Mouse (Mus musculus): ENCODE measurements at regions not wholly inside any gene's neighbourhood (a gene's known extent, or its start where the extent isn't known, plus 50 kb on each side); places are given as distances from the start of the nearest gene placed in this dataset.

DNA sequence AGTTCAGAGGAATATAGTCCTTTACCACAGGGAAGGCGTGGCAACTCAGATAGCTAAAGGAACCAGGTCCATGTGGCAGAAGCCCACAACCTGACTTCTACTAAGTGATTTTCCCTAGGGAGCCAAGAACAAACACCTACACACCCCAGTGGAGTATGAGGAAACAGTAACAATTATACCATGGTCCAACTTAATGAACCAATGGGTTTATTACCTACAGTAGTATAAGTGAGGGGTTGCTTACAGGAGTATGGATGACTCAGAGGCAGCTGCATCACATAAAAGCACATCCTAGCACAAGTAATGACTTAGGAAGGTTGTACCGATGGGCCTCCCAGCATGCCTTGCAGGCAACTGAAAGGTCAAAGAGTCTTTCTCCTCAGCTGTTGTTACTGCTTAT lies 98.7 kb upstream of the Cul1 start:
- DNase-seq, result no peak

DNA sequence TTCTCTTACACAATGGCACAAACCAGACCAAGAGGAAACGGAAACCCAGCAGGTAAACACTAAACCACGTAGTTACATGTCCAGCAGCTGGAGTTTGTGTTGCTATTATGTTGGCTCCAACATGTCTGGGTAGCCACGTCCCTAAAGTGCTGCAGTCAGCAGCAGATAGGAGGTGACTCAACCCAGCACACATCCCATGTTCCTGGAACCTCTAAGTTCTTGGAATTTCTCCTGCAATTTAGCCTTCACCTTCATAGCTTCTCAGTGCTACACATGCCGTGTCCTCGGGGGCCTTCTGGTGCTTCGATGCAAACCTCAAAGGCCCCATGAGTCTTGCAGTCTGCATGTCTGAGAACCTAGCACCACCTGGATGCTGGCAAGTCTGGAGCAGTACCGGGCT lies 97.7 kb upstream of the Cul1 start:
- no peak for DNase-seq

DNA sequence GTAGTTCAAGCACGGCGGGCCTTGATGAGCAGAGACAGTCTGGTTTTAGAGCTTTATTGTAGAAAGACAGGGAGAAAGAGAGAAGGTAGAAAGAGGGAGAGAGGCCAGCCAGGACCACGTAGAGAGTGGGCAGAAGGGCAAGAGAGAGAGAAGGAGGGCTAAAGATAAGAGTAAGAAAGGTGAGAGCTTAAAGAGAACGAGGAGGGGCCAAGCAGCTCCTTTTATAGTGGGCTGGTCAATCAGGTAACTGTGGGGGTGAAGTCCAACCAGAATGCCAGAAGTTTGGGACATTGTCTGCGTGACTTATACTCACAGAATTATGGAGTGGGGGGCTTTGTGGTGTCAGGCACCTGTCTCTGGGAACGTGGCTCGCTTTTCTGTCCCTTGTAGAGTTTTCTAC lies 96.7 kb upstream of the Cul1 start:
- no peak for DNase-seq

DNA sequence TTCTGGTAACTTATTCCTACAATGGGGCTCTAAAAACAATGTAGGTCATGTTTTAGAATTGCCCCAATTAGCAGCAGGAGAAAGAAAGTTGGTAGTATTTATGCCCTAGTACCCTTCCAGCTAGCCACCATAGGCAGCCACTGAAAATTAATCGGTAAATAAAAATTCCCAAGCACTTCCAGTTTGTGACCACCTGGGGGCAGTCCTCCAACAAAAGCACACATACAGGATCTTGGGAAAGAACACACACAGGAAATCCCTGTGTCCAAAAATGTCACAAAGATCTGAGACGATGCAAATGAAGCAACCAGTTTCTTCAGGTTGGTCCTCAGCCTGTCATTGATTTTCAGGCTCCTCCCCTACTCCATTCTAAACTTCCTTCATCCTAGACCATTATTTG lies 94.5 kb upstream of the Cul1 start:
- DNase-seq, result peak; percentile 39

DNA sequence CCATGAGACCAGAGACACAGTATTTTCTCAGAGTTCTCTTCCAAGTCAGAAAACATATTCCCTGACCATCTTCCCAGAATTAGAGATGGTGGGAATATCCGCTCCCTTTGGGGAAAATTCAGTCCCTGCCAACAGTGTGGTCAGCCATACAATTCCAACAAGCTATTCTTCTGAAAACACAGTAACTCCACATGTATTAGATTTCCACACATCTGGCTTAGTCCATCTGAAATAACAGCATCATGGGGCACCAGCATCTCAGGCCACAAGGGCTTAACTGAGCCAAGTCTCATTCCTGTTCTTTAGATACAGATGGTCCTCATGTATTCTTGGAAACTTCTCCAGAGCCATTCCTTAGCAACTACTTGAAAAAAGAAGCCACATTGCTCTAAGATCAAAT lies 89.2 kb upstream of the Cul1 start:
- DNase-seq, result no peak

DNA sequence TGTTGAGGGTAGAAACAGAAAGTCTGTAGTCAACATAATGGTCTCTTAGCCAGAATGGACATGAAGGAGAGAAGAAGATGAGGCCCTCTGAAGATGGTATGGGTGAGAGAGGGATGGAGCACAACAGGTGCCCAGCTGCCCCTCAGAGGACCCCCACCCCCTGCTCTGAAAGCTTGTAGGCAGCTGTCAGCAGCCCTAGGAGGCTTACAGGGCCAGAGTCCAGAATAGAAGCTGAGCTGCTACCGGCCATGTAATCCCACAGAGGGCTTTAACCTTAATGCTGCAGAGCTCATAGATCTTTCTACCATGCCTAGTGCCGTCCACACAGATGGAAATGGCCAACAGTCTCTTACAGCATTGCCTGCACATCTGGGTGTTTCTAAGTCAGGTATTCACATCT lies 88.6 kb upstream of the Cul1 start:
- no peak for DNase-seq

DNA sequence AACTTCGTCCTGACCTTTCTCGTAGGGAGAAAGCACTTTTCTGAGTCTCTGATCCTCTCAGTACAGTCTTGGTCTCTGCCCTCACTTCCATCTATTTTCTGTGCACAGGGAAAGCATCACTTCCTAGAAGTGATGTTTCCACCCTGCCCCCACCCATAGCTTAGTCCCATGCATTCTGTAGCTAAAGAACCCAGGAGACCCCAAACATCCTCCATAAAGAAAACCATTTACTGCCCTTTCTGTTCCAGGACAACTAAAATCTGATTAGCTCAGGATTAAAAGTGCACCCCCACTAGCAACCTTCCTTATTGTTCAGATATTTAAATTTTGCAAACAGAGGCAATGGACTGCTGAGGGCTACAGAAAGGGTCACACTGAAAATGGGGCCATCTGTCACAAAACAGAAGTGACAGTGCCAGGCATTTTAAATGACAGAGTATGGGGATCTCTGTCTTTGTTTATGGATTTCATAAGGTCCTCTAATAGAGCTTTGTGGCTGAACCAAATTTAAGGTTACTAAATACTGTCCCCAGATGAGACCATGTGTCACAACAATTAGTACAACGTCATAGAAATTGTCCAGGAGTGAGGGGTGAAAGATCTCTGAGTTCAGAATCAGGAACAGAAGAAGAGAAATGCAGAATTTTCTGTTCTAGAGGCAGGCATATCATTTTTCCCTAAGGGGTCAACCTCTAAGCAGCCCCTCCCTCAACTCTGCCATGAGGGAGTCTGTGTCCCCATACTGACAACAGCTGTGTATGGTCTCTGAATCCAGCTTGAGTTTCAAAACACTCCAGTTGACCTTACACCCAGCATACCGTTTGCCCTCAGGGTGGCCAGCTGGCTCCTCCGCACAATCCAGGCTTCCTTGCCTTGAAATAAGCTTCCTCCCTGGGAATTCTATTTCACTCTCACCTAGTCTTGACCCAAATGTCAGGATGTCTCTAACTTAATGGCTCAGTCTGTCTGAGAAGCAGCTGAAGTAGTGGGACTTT lies 87.2 kb upstream of the Cul1 start:
- DNase-seq, result no peak

DNA sequence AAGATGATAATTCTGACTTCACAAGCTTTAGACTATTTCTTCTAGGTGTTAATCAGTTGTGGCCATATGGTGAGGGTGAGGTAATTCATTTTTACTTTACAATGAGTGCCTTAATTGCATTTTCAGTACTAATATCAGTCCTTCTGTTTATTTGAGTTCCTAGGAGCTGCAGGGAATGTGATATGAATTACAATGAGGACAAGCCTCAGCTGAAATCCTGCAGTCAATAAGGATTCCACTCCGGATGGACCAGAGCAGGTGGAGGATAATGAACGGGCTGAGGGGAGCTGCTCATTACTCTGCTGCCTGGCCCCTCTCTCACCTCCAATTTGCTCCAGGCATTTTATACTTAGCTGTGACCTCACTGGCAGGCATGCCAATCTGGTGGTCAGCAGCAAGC lies 85.7 kb upstream of the Cul1 start:
- no peak for DNase-seq

DNA sequence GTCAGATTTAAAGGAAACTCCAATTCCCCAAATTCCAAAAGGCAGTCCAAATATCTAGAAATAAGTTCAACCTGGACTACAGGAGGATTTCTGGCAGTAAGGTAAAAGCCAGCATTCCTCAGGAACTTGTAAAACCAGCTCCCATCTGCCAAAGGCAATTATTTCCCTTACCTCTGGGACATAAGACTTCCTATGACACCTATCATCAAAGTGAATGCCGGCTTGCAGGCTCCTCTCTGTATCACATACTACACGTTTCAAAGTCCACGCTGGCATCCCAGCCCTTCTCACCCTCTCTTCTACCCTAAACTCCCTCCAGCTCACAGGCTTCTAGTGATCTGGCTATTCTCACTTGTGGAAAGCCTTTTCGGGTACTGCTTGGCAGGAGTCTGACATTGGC lies 77.5 kb upstream of the Cul1 start:
- DNase-seq, result no peak

DNA sequence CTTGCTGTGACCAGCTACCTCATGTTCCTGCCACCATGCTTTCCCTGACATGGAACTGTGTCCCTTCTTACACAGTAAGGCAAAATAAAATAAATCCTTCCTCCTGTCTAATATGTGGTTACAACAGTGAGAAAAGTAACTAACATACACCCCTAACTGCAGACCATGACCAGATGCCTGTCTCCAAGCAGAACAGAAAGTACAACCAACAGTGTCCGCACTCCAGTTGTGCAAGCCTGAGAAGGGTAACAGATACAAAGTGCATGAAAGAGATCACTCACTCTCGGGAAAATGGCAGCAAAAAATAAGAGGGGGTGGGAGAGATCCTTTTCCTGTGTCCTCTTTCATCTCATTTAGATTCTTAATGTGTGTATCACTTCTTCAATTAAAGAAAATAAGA lies 71.7 kb upstream of the Cul1 start:
- no peak for DNase-seq

DNA sequence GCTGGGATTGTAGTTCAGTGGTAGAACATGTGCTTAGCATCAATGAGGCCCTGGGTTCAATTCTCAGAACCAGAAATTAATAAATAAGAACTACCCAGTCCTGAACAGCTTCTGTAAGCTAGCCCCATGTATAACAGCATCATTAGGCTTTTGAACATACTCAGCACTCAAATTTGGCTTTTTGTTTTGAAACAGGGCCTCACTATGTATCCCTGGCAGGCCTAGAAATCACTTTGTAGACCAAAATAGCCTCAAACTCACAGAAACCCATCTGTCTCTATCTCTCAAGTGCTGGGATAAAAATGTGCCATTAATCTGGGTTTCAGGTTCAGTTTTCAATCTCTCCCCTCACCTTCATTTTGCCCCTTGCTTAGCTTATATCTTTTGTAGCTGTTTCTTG lies 66.6 kb upstream of the Cul1 start:
- peak; percentile 16 for DNase-seq

DNA sequence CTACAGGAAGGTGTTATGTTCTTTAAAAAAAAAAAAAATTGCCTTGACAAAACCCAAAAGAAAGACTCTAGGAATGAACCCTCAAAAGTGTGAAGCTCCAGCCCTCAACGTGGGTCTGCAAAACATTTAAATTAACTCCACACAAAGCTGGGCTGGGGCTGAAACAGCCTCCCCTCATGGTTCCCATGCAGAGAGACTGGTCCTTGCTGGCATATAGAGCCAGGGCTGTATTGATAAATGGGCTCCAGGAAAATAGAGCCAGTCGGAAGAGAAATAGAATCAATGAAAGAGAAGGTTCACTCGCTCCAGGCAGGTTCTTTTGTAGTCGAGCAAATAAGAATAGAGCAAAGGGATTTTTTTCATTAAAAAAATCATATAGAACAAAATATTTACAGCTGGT lies 63.3 kb upstream of the Cul1 start:
- no peak for DNase-seq

DNA sequence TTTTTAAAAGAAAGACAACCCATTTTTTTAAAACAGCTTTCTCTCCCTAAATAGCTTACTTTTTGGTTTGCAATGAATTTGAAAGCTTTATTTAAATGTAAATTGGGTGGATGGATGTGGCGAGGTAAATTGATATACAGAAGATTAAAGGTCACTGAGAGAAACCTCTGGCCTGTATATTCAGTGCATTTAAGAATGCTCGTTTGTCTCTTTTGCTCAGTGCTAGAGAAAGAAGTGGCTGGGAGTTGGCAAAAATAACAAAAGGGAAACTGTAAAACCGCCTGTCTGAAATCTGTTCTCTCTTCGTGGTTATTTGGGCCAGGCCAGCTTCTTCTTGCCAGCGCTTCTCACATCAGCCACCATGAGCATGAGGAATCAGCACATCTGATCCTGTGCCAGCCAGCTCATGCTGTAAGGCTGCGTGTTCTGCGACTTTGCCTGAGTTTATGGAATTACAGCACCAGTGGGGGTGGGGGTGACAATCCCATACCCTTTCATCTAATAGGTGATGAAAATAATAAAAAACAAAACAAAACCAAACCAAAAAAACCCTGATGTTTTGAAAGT lies 62.7 kb upstream of the Cul1 start:
- DNase-seq, result peak; percentile 86

DNA sequence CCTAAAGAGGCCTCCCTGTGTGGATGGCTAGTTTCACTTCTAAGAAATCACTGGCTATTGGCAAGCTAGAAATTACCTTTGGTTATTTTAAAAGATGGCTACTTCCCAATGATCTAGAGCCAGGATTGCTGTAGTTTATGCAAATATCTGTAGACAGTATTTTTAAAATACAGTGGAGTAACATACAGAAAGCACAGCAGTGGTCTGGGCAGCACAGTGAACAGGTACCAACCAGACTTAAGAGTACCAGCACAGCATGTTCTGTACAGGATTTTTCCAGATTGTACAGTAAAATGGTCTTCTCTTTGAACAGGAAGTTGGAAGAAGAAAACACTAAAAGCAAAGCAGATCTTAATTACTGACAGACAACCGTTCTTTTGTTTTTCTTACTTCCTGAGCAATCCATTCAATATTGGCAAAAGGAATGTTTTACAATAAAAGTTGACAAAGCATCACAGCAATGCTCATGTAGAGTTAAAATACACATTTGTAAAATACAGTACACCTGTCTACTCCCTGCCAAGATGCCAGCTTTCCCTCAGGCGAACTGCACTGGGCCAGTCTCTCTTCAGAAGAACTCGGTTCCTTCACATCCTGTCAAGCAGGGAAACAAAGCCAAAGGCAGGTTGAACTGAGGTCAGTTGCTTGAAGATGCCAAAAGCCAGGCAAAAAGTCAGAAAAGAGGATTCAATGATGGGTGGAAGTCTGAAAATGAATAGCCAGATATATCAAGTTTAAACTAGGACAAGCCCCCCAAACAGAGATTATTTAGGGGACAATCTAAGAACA lies 62.0 kb upstream of the Cul1 start:
- no peak for DNase-seq

DNA sequence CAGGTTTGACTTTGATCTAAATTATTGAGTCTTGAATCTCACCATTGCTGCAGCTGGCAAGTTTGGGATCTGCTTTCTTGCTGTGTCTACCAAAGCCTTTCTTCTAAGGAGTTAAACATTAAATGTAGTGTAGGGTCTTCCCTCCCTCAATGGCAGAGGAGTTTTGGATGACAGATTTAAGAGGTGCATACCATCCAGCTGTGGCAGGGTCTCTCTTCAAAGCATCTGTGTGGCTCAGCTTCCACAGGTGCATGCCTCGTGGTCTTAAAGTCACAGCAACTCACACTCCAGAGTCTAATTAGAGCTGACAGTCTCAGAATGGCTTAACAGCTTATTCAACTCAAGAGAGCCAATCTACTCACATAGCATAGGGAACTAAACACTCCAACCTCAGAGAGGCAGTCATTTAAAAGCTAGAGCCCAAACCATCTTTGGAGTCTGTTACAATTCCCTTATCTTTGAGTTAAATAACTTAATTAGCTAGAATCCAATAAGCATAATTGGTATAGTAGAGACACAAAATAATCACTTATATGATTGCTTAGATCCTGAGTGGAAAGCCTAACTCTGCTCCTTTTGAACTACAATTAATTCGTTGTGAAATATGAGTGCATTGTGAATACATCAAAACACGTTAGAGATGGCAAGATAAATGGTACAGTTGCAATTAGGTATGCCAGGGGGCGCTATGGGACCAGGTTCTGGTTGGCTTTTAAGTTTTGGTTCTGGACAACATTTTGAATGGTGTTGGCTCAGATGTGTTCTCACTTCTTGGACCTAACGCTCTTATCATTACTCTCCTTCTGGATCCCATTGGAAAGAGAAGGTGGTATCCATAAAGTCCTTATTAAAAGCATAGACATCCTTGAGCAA lies 57.5 kb upstream of the Cul1 start:
- DNase-seq, result peak; percentile 13
